Mouse (Mus musculus) CD4-positive, CD25-positive, alpha-beta regulatory T cell, adult 2 months (primary cell): ENCODE results near the gene Igf2r.

Experiments used
- DNase-seq: peaks from one replicate; pipeline ENCODE4 v3.0.0-alpha.2; 2012; ENCODE audit warnings: low read depth, low spot score

Igf2r gene

GRCm38 (mm10) chr17:12718251-12718650, 51.2 kb downstream of the Igf2r start:
- DNase-seq: no peak

- no peak for DNase-seq
Measured at GRCm38 (mm10) chr17:12717445-12717844, 52.0 kb downstream of the Igf2r start.

- peak; percentile 28 for DNase-seq
Measured at GRCm38 (mm10) chr17:12715032-12715431, 54.4 kb downstream of the Igf2r start.

GRCm38 (mm10) chr17:12714080-12714561, 55.3 kb downstream of the Igf2r start:
- peak; percentile 50 for DNase-seq

GRCm38 (mm10) chr17:12712993-12713392, 56.5 kb downstream of the Igf2r start:
- no peak for DNase-seq

- no peak for DNase-seq
Measured at GRCm38 (mm10) chr17:12712191-12712590, 57.3 kb downstream of the Igf2r start.

- DNase-seq: no peak
Measured at GRCm38 (mm10) chr17:12710976-12711375, 58.5 kb downstream of the Igf2r start.

GRCm38 (mm10) chr17:12710050-12710780, 59.2 kb downstream of the Igf2r start:
- no peak for DNase-seq

GRCm38 (mm10) chr17:12708398-12708797, 61.1 kb downstream of the Igf2r start:
- DNase-seq: no peak

GRCm38 (mm10) chr17:12706590-12707049, 62.8 kb downstream of the Igf2r start:
- no peak for DNase-seq

GRCm38 (mm10) chr17:12702901-12703300, 66.6 kb downstream of the Igf2r start:
- no peak for DNase-seq

GRCm38 (mm10) chr17:12700373-12700772, 69.1 kb downstream of the Igf2r start:
- no peak for DNase-seq

GRCm38 (mm10) chr17:12691899-12692298, 77.6 kb downstream of the Igf2r start:
- DNase-seq: peak; percentile 79

- peak; percentile 81 for DNase-seq
Measured at GRCm38 (mm10) chr17:12689537-12689936, 79.9 kb downstream of the Igf2r start.

GRCm38 (mm10) chr17:12688427-12689110, 80.9 kb downstream of the Igf2r start:
- no peak for DNase-seq

GRCm38 (mm10) chr17:12684928-12685624, 84.4 kb downstream of the Igf2r start:
- DNase-seq: no peak

GRCm38 (mm10) chr17:12684412-12684811, 85.1 kb downstream of the Igf2r start:
- no peak for DNase-seq

- no peak for DNase-seq
Measured at GRCm38 (mm10) chr17:12683582-12683981, 85.9 kb downstream of the Igf2r start.

GRCm38 (mm10) chr17:12678261-12678660, 91.2 kb downstream of the Igf2r start:
- no peak for DNase-seq

GRCm38 (mm10) chr17:12677139-12677538, 92.3 kb downstream of the Igf2r start:
- peak; percentile 59 for DNase-seq

GRCm38 (mm10) chr17:12675646-12676045, 93.8 kb downstream of the Igf2r start, which contains the start of gene Slc22a1:
Slc22a1 (minus strand) TSS chr17:12675829.
- no peak for DNase-seq

GRCm38 (mm10) chr17:12674980-12675379, 94.5 kb downstream of the Igf2r start:
- peak; percentile 71 for DNase-seq
